Mouse (Mus musculus) central nervous system, embryonic 18 days (tissue): Measurements from ENCODE around the gene Tcf7l1. TPM values are rescaled to one million over a fixed set of nuclear protein-coding genes. Genes with fewer than 3 reads are reported as not detected.

Experiments
- polyA plus RNA-seq: library from polyadenylated mRNA; depleted of rRNA; stranded (reverse); fragments of >200 nt; gene quantifications from 2 replicates; pipeline ENCODE4 v1.2.3, GENCODE M21; 2012; rRNA removed

The Tcf7l1 gene
- polyA plus RNA-seq, result 4.0 and 4.4 TPM in 2 replicates

GRCm38 (mm10) chr6:72788892-72789699 is at the start of gene Tcf7l1:
Gene Tcf7l1 (minus strand): TSS chr6:72789254.

DNA sequence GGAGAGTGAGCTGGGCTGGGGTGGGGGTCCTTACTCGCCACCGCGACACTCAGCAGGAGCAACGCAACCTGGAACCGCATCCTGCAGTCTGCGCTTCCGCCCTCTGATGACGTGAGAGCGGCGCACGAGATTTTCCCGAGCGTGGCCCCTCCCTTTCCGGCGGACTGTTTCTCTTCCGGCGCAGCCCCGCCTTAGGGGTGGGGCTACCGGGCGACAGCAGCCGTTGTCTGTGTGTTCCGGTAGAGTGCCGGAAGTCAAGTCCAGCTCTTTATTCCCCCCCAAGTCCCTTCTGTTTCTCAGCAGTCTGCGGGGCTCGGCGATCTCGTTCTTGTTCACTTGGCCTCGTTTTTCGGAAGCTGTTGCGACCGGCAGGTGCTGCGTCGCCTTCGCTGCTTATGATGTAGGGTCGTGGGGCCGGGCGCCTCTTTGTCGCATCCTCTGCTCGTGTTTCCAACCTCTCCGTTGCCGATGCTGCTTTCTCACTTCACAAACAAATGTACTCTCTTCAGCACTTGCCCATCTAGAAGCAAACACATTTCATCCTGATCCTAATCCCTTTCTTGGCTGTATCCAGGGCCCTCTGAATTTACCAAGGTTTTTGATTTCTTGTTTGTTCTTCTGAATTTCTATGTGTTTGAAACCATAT is 172.3 kb downstream of the Tcf7l1 start, which contains the start of gene Tgoln1:
Gene Tgoln1, minus strand, starts transcription at position 358 of the 646 bp plus-strand sequence.

DNA sequence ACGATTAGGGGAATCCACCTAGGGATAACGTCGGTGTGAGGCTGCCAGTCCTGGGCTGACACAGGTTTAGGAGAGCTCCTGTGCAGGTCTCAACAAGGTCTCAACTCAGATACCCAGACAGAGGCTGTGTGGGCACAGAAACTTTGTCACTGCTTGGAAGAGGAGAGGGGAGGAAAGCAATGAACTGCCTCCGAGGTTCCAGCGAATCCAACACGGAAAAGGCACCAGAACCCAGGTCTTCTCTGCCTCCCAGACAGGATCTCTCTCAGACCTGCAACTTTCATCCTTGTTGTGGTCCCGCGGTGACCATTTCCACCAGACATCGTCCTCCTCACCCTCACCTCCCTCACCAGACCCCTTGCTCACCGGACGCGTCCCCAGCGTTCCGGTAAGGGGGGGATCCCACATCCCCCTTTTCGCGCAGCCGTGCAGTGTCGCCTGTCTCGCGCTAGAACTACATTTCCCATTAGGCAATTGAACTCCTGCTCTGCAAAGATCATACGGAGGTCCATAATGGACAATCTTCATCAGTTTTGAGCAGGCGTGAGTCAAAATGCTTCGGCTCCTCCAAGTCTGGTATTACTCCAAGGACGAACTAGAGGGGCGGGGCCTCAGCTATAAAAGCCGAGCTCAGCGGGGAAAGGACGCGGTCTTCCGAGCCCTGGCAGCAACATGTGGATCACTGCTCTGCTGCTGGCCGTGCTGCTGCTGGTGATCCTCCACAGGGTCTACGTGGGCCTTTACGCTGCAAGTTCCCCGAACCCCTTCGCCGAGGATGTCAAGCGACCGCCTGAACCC is 190.9 kb downstream of the Tcf7l1 start, which contains the start of the genes Elmod3 and Retsat:
Gene Elmod3, minus strand, starts transcription at position 458 of the 798 bp plus-strand sequence.
Gene Retsat, plus strand, starts transcription at position 520 of the 798 bp plus-strand sequence.

Other genes starting within 250 kb of the Tcf7l1 start
- 5.1 and 8.3 TPM in 2 replicates for gene Capg, start 244.9 kb downstream of the Tcf7l1 start, polyA plus RNA-seq
- 14.2 and 14.4 TPM in 2 replicates for gene Elmod3, start 190.8 kb downstream of the Tcf7l1 start, polyA plus RNA-seq
- 3.8 TPM in 2 replicates for gene Retsat, start 190.8 kb downstream of the Tcf7l1 start, polyA plus RNA-seq
- gene Tgoln1, start 172.3 kb downstream of the Tcf7l1 start, polyA plus RNA-seq, result 26.6 and 30.1 TPM in 2 replicates
- 101 and 117 TPM in 2 replicates for gene Kcmf1, start 110.7 kb upstream of the Tcf7l1 start, polyA plus RNA-seq
- gene Tmsb10, start 169.5 kb upstream of the Tcf7l1 start, polyA plus RNA-seq, result 2,888 and 3,440 TPM in 2 replicates